Mouse (Mus musculus) lung, embryonic 14.5 days (tissue): Measurements from ENCODE around the gene Atp5mpl. TPM values are rescaled to one million over a fixed set of nuclear protein-coding genes. Genes with fewer than 3 reads are reported as not detected.
A peak's percentile ranks its signal among the peaks of the same experiment; 100 is the strongest.

Experiments
- ATAC-seq: fragments of 200-750 bp; cut with Nextera tagmentation; 2 replicates; pipeline ENCODE4 v1.8.0; 2017; ENCODE audit warnings: mild to moderate bottlenecking, moderate TSS enrichment, moderate library complexity; ENCODE audit not compliant: insufficient read depth
- DNase-seq: peaks from one replicate; pipeline ENCODE4 v3.0.0-alpha.2; 2015
- H3K27ac ChIP-seq: fragments of 300-500 bp; sonication (generic); 2 replicates; pipeline ENCODE4 v1.5.1; 2014; ENCODE audit warnings: low read depth, mild to moderate bottlenecking, moderate library complexity
- H3K27me3 ChIP-seq: fragments of 300-500 bp; sonication (generic); 2 replicates; pipeline ENCODE4 v1.6.1; 2014; ENCODE audit warnings: low read length, control low read depth; ENCODE audit not compliant: insufficient read depth
- H3K36me3 ChIP-seq: fragments of 300-500 bp; sonication (generic); 2 replicates; pipeline ENCODE4 v1.6.1; 2014; ENCODE audit warnings: control low read depth; ENCODE audit not compliant: insufficient read depth
- H3K4me1 ChIP-seq: fragments of 300-500 bp; sonication (generic); 2 replicates; pipeline ENCODE4 v1.6.1; 2014; ENCODE audit warnings: antibody characterized with exemption, control low read depth; ENCODE audit not compliant: insufficient read depth
- H3K4me2 ChIP-seq: fragments of 300-500 bp; sonication (generic); 2 replicates; pipeline ENCODE4 v1.6.1; 2014; ENCODE audit warnings: mild to moderate bottlenecking
- H3K4me3 ChIP-seq: fragments of 300-500 bp; sonication (generic); 2 replicates; pipeline ENCODE4 v1.5.1; 2014; ENCODE audit warnings: low read depth, low read length
- H3K9ac ChIP-seq: fragments of 300-500 bp; sonication (generic); 2 replicates; pipeline ENCODE4 v1.6.1; 2014
- H3K9me3 ChIP-seq: fragments of 300-500 bp; sonication (generic); 2 replicates; pipeline ENCODE4 v1.6.1; 2016; ENCODE audit warnings: low read depth, low read length, control low read depth
- CTCF ChIP-seq: IDR thresholded peaks from 2 replicates; pipeline ENCODE4 v1.5.1; 2016; ENCODE audit warnings: antibody characterized with exemption, low read depth
- WGBS: fragments of 180-500 bp; shearing (Covaris S2); extraction: QIAGEN DNeasy Blood & Tissue Kit; methylation state at CpG from one replicate; pipeline ENCODE4 v1.1.7; 2014; 5-methylcytosine and 5-hydroxymethylcytosine counted together
- polyA plus RNA-seq: library from polyadenylated mRNA; unstranded; fragments of >200 nt; fragmentation: Nextera tagmentation; extraction: Ambion mirVana; gene quantifications from 2 replicates; pipeline ENCODE4 v1.2.1, GENCODE M21; 2014

Gene Atp5mpl
- polyA plus RNA-seq, 1 experiment from 2014 or later: 647 TPM

GRCm38 (mm10) chr12:111928411-111928966, 38.3 kb downstream of the Atp5mpl start:
- no peak for TF ChIP-seq CTCF
- 61% methylated on average over 18 of the region's 18 CpGs for WGBS
- Histone ChIP-seq H3K9ac (no peak overlapping the region), H3K4me1 (peaks cover 20% of the 10 kb centered on the region), H3K36me3 (no peaks in the 10 kb centered on the region), H3K4me3 (no peak overlapping the region), H3K27me3 (no peaks in the 10 kb centered on the region), H3K4me2 (no peak overlapping the region), H3K9me3 (no peaks in the 10 kb centered on the region), H3K27ac (no peak overlapping the region)
- DNase-seq (no peak), ATAC-seq (no peak)

GRCm38 (mm10) chr12:111927338-111927737, 39.4 kb downstream of the Atp5mpl start:
- DNase-seq (peak; percentile 68), ATAC-seq (peak; percentile 25; the same call in 1 of the 2 replicates)
- Histone ChIP-seq H3K27me3 (no peaks in the 10 kb centered on the region), H3K4me1 (peaks cover 11% of the 10 kb centered on the region), H3K27ac (peak overlapping the region; percentile 6; the same call in 1 of the 2 replicates), H3K4me3 (no peak overlapping the region), H3K9me3 (no peaks in the 10 kb centered on the region), H3K9ac (no peak overlapping the region), H3K4me2 (no peak overlapping the region), H3K36me3 (no peaks in the 10 kb centered on the region)
- 58% methylated on average over 1 of the region's 1 CpGs for WGBS
- no peak for TF ChIP-seq CTCF

DNA sequence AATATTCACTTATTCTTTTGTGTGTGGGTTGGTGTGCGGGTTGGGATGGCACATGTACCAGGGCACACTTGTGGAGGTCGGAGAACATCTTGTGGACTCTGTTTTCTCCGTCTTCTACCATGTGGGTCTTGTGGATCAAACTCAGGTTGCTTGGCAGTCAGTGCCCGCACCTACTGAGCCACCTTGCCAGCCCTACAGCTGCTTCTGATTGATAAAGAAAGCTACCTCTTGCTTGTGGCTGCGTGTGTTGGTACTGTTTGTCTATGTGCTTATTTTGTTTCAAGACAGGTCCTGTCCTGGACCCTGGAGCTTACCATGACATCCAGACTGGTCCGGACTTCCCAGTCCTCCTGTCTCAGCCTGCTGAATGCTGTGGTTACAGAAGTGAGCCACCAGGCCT, 43.7 kb downstream of the Atp5mpl start:
- WGBS: 86% methylated on average over 6 of the region's 6 CpGs

DNA sequence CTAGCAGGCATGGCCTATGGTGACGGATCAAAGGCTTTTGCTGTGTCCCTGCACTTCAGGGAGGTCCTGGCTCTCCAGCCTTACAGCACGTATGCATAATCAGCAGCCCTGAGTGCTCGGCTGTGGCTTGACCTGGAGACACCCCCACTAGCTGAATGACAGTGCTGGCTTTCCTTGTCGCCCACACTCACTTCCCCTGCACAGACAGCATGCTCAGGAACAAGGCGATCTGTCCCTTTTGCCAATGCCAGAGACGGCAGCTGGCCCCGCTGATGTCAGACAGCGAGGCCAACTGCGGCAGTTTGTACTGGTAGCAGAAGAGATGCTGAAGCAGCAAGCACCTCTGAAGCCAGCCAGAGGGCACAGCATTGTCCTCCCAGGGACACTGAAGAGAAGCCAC, 46.7 kb downstream of the Atp5mpl start:
- no peak overlapping the region for H3K9ac ChIP-seq

More for the DNA sequence above, 43.7 kb downstream of the Atp5mpl start:
- Histone ChIP-seq H3K9ac (no peak overlapping the region), H3K4me1 (peaks cover 4% of the 10 kb centered on the region), H3K4me3 (no peak overlapping the region), H3K27me3 (no peaks in the 10 kb centered on the region), H3K36me3 (no peaks in the 10 kb centered on the region), H3K9me3 (no peaks in the 10 kb centered on the region), H3K4me2 (no peak overlapping the region), H3K27ac (no peak overlapping the region)
- TF ChIP-seq CTCF: no peak
- DNase-seq (no peak), ATAC-seq (no peak)

GRCm38 (mm10) chr12:111916514-111917217, 50.1 kb downstream of the Atp5mpl start:
- peak; percentile 62 for DNase-seq
- Histone ChIP-seq H3K27ac (peak overlapping the region; percentile 81), H3K4me2 (no peak overlapping the region), H3K4me3 (no peak overlapping the region), H3K27me3 (no peaks in the 10 kb centered on the region), H3K4me1 (0 out of 2 replicates have a peak, but pooled peaks cover 5% of the 10 kb centered on the region), H3K36me3 (no peaks in the 10 kb centered on the region), H3K9ac (no peak overlapping the region), H3K9me3 (no peaks in the 10 kb centered on the region)
- TF ChIP-seq CTCF: no peak
- 35% methylated on average over 12 of the region's 12 CpGs for WGBS
- peak; percentile 30; the same call in 1 of the 2 replicates for ATAC-seq

More for the DNA sequence above, 46.7 kb downstream of the Atp5mpl start:
- Histone ChIP-seq H3K4me3 (no peak overlapping the region), H3K27ac (no peak overlapping the region), H3K27me3 (no peaks in the 10 kb centered on the region), H3K4me1 (0 out of 2 replicates have a peak, but pooled peaks cover 5% of the 10 kb centered on the region), H3K36me3 (no peaks in the 10 kb centered on the region), H3K9me3 (no peaks in the 10 kb centered on the region), H3K4me2 (no peak overlapping the region)
- WGBS: 23% methylated on average over 9 of the region's 9 CpGs
- TF ChIP-seq CTCF: no peak
- peak; percentile 48; the same call in 1 of the 2 replicates for ATAC-seq
- DNase-seq: peak; percentile 49

- H3K4me2 ChIP-seq: no peak overlapping the region
- no peak for ATAC-seq
- no peaks in the 10 kb centered on the region for H3K36me3 ChIP-seq
- H3K9ac ChIP-seq: no peak overlapping the region
- 88% methylated on average over 6 of the region's 6 CpGs for WGBS
- peak overlapping the region; percentile 48; the same call in 1 of the 2 replicates for H3K27ac ChIP-seq
- H3K9me3 ChIP-seq: no peaks in the 10 kb centered on the region
- H3K4me1 ChIP-seq: 0 out of 2 replicates have a peak, but pooled peaks cover 5% of the 10 kb centered on the region
- no peaks in the 10 kb centered on the region for H3K27me3 ChIP-seq
- no peak for DNase-seq
- no peak overlapping the region for H3K4me3 ChIP-seq
- no peak for TF ChIP-seq CTCF
Measured at GRCm38 (mm10) chr12:111915781-111916180, 51.0 kb downstream of the Atp5mpl start.

DNA sequence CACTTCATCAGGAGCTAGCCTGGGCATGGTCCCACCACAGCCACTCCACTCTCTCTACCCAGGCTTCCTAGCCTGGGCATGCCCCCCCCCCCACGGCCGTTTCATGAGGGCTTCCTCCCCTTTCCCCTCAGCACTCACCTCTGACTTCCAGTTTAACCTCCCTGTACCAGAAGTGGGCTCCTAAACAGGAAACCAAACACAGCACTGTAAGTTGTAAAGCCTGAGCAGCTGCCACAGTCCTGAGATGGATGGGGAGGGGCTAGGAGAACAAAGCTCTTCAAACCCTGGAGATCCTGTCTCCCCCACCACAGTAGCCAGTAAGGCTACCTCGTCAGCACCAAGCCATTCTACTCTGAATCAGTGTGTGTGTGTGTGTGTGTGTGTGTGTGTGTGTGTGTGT, 52.7 kb downstream of the Atp5mpl start:
- H3K4me2 ChIP-seq: no peak overlapping the region
- H3K9me3 ChIP-seq: no peaks in the 10 kb centered on the region
- peak; percentile 62 for DNase-seq
- H3K36me3 ChIP-seq: no peaks in the 10 kb centered on the region
- H3K4me1 ChIP-seq: 0 out of 2 replicates have a peak, but pooled peaks cover 5% of the 10 kb centered on the region
- WGBS: 11% methylated on average over 3 of the region's 3 CpGs
- no peak overlapping the region for H3K9ac ChIP-seq
- H3K27ac ChIP-seq: peak overlapping the region; percentile 71; the same call in 1 of the 2 replicates
- H3K4me3 ChIP-seq: no peak overlapping the region
- no peak for TF ChIP-seq CTCF
- H3K27me3 ChIP-seq: no peaks in the 10 kb centered on the region
- peak; percentile 50; the same call in 1 of the 2 replicates for ATAC-seq
